Mouse (Mus musculus) adrenal gland, adult 8-10 months (tissue): ENCODE data around the gene Map3k5. TPM values are rescaled to one million over a fixed set of nuclear protein-coding genes. Genes with fewer than 3 reads are reported as not detected.
"Not testable (repeated sequence)": the region's sequence is repeated elsewhere in the genome, so short reads cannot be mapped to it uniquely, and the experiment has no call there.

Experiments used
- DNase-seq: peaks from one replicate; pipeline ENCODE4 v3.0.0; 2022
- total RNA-seq, 4 experiments: library from RNA; stranded (reverse); gene quantifications; 2 replicates each; pipeline ENCODE4 v1.2.4; 2022

Gene Map3k5
- total RNA-seq, 4 experiments from 2014 or later, result 19.0 to 29.6 (median 22.3) TPM

GRCm38 (mm10) chr10:19968445-19968844, 34.2 kb downstream of the Map3k5 start:
- DNase-seq, result no peak

GRCm38 (mm10) chr10:19969831-19970460, 35.7 kb downstream of the Map3k5 start:
- no peak for DNase-seq

GRCm38 (mm10) chr10:19971491-19971890, 37.2 kb downstream of the Map3k5 start:
- DNase-seq, result not testable (repeated sequence)

- DNase-seq, result no peak
Measured at GRCm38 (mm10) chr10:19973321-19974108, 39.2 kb downstream of the Map3k5 start.

- no peak for DNase-seq
Measured at GRCm38 (mm10) chr10:19977557-19977956, 43.3 kb downstream of the Map3k5 start.

GRCm38 (mm10) chr10:19978662-19979199, 44.5 kb downstream of the Map3k5 start:
- DNase-seq, result no peak

- no peak for DNase-seq
Measured at GRCm38 (mm10) chr10:19987736-19988135, 53.5 kb downstream of the Map3k5 start.

- no peak for DNase-seq
Measured at GRCm38 (mm10) chr10:19989986-19990385, 55.7 kb downstream of the Map3k5 start.

GRCm38 (mm10) chr10:19990638-19991037, 56.4 kb downstream of the Map3k5 start:
- no peak for DNase-seq

- DNase-seq, result no peak
Measured at GRCm38 (mm10) chr10:19991237-19991865, 57.1 kb downstream of the Map3k5 start.

GRCm38 (mm10) chr10:19991866-19992252, 57.6 kb downstream of the Map3k5 start:
- DNase-seq, result no peak

- no peak for DNase-seq
Measured at GRCm38 (mm10) chr10:19994469-19995450, 60.5 kb downstream of the Map3k5 start.

GRCm38 (mm10) chr10:19996151-19996550, 61.9 kb downstream of the Map3k5 start:
- DNase-seq, result no peak

- DNase-seq, result no peak
Measured at GRCm38 (mm10) chr10:19999703-20000407, 65.6 kb downstream of the Map3k5 start.

GRCm38 (mm10) chr10:20000408-20000770, 66.1 kb downstream of the Map3k5 start:
- no peak for DNase-seq

- DNase-seq, result no peak
Measured at GRCm38 (mm10) chr10:20001990-20002389, 67.7 kb downstream of the Map3k5 start.

- DNase-seq, result no peak
Measured at GRCm38 (mm10) chr10:20003006-20003405, 68.7 kb downstream of the Map3k5 start.

GRCm38 (mm10) chr10:20004786-20005185, 70.5 kb downstream of the Map3k5 start:
- DNase-seq, result no peak

GRCm38 (mm10) chr10:20005491-20005952, 71.2 kb downstream of the Map3k5 start:
- peak; percentile 40 for DNase-seq

- DNase-seq, result no peak
Measured at GRCm38 (mm10) chr10:20006333-20007093, 72.2 kb downstream of the Map3k5 start.
